Mouse (Mus musculus) forebrain, postnatal 0 days (tissue): ENCODE results near the gene Fam71e2. TPM values are rescaled to one million over a fixed set of nuclear protein-coding genes. Genes with fewer than 3 reads are reported as not detected.
A peak's percentile ranks its signal among the peaks of the same experiment; 100 is the strongest.
"Not testable (repeated sequence)": the region's sequence is repeated elsewhere in the genome, so short reads cannot be mapped to it uniquely, and the experiment has no call there.

Source experiments
- ATAC-seq: fragments of 200-750 bp; cut with Nextera tagmentation; 2 replicates; pipeline ENCODE4 v1.8.0; 2017; ENCODE audit warnings: mild to moderate bottlenecking, moderate library complexity
- DNase-seq: peaks from one replicate; pipeline ENCODE4 v3.0.0-alpha.2; 2015
- H3K27ac ChIP-seq: fragments of 300-500 bp; sonication (generic); 2 replicates; pipeline ENCODE4 v1.5.1; 2014; ENCODE audit warnings: low read depth, mild to moderate bottlenecking, antibody characterized with exemption, low read length, moderate library complexity, mixed read lengths
- H3K27me3 ChIP-seq: fragments of 300-500 bp; sonication (generic); 2 replicates; pipeline ENCODE4 v1.6.1; 2014; ENCODE audit warnings: mild to moderate bottlenecking, low read length, mixed read lengths; ENCODE audit not compliant: insufficient read depth
- H3K36me3 ChIP-seq: fragments of 300-500 bp; sonication (generic); 2 replicates; pipeline ENCODE4 v1.6.1; 2014; ENCODE audit warnings: mild to moderate bottlenecking, moderate library complexity; ENCODE audit not compliant: insufficient read depth
- H3K4me1 ChIP-seq: fragments of 300-500 bp; sonication (generic); 2 replicates; pipeline ENCODE4 v1.6.1; 2014; ENCODE audit warnings: antibody characterized with exemption; ENCODE audit not compliant: insufficient read depth
- H3K4me2 ChIP-seq: fragments of 300-500 bp; sonication (generic); 2 replicates; pipeline ENCODE4 v1.6.1; 2014; ENCODE audit warnings: low read depth, mild to moderate bottlenecking, moderate library complexity
- H3K4me3 ChIP-seq: fragments of 300-500 bp; sonication (generic); 2 replicates; pipeline ENCODE4 v1.5.1; 2014; ENCODE audit warnings: low read depth, low read length, mixed read lengths
- H3K9ac ChIP-seq: fragments of 300-500 bp; sonication (generic); 2 replicates; pipeline ENCODE4 v1.6.1; 2014; ENCODE audit warnings: mild to moderate bottlenecking
- H3K9me3 ChIP-seq: fragments of 300-500 bp; sonication (generic); 2 replicates; pipeline ENCODE4 v1.6.1; 2016; ENCODE audit warnings: low read length
- CTCF ChIP-seq: sonication (generic); IDR thresholded peaks from 2 replicates; pipeline ENCODE4 v1.5.1; 2016; ENCODE audit warnings: antibody characterized with exemption, control low read depth, low read depth
- WGBS: fragments of 180-500 bp; shearing (Covaris S2); extraction: QIAGEN DNeasy Blood & Tissue Kit; methylation state at CpG from one replicate; pipeline ENCODE4 v1.1.7; 2014; 5-methylcytosine and 5-hydroxymethylcytosine counted together
- polyA plus RNA-seq: library from polyadenylated mRNA; unstranded; fragments of >200 nt; fragmentation: Nextera tagmentation; extraction: Ambion mirVana; gene quantifications from 2 replicates; pipeline ENCODE4 v1.2.1, GENCODE M21; 2015
- total RNA-seq: library from RNA; depleted of rRNA; stranded (reverse); fragments of >200 nt; gene quantifications from 2 replicates; pipeline ENCODE4 v1.2.3, GENCODE M21; 2014; rRNA removed

The Fam71e2 gene
- total RNA-seq (not detected in 2 replicates), polyA plus RNA-seq (not detected in 2 replicates)

GRCm38 (mm10) chr7:4771202-4771601 is at the start of gene Fam71e2:
TSS of gene Fam71e2 (minus strand) at chr7:4771302.
- DNase-seq (no peak), ATAC-seq (no peak)
- no peak within 1 kb of the TSS for H3K27ac ChIP-seq
- H3K4me1 ChIP-seq, result no peaks in the 10 kb centered on the region
- H3K27me3 ChIP-seq, result peaks cover 19% of the 10 kb centered on the region
- no peak within 1 kb of the TSS for H3K9ac ChIP-seq
- WGBS, result 78% methylated on average over 5 of the region's 5 CpGs
- H3K4me3 ChIP-seq, result no peak within 1 kb of the TSS
- H3K9me3 ChIP-seq, result no peaks in the 10 kb centered on the region
- no peaks in the 10 kb centered on the region for H3K36me3 ChIP-seq
- no peak for TF ChIP-seq CTCF
- H3K4me2 ChIP-seq, result no peak within 1 kb of the TSS

- Histone ChIP-seq H3K27me3 (no peaks in the 10 kb centered on the region), H3K9me3 (no peaks in the 10 kb centered on the region), H3K4me2 (no peak overlapping the region), H3K9ac (no peak overlapping the region), H3K4me1 (0 out of 2 replicates have a peak, but pooled peaks cover 2% of the 10 kb centered on the region), H3K4me3 (no peak overlapping the region), H3K36me3 (no peaks in the 10 kb centered on the region), H3K27ac (no peak overlapping the region)
- ATAC-seq, result no peak
- TF ChIP-seq CTCF, result no peak
- DNase-seq, result no peak
These were observed 45.5 kb upstream of the Fam71e2 start for GRCm38 (mm10) chr7:4816559-4816958.

GRCm38 (mm10) chr7:4813105-4813791 is 42.1 kb upstream of the Fam71e2 start:
- H3K9me3 ChIP-seq, result no peaks in the 10 kb centered on the region
- H3K27ac ChIP-seq, result peak overlapping the region; percentile 83
- H3K27me3 ChIP-seq, result no peaks in the 10 kb centered on the region
- H3K4me3 ChIP-seq, result peak overlapping the region; percentile 91
- 25% methylated on average over 8 of the region's 8 CpGs for WGBS
- no peak for TF ChIP-seq CTCF
- DNase-seq (no peak), ATAC-seq (no peak)
- H3K4me2 ChIP-seq, result peak overlapping the region; percentile 79
- peak overlapping the region; percentile 81 for H3K9ac ChIP-seq
- H3K4me1 ChIP-seq, result 0 out of 2 replicates have a peak, but pooled peaks cover 2% of the 10 kb centered on the region
- H3K36me3 ChIP-seq, result peaks cover 8% of the 10 kb centered on the region; the same call in 1 of the 2 replicates

GRCm38 (mm10) chr7:4812303-4813104 is 41.4 kb upstream of the Fam71e2 start, which contains the start of gene Ube2s:
TSS of gene Ube2s (minus strand) at chr7:4812590.
- DNase-seq, result peak; percentile 100
- H3K9me3 ChIP-seq, result no peaks in the 10 kb centered on the region
- H3K4me3 ChIP-seq, result peak within 1 kb of the TSS; percentile 91
- H3K27ac ChIP-seq, result peak within 1 kb of the TSS; percentile 98
- WGBS, result 2% methylated on average over 62 of the region's 62 CpGs
- H3K4me2 ChIP-seq, result peak within 1 kb of the TSS; percentile 79
- TF ChIP-seq CTCF, result peak; percentile 43
- H3K4me1 ChIP-seq, result 0 out of 2 replicates have a peak, but pooled peaks cover 2% of the 10 kb centered on the region
- no peaks in the 10 kb centered on the region for H3K27me3 ChIP-seq
- H3K36me3 ChIP-seq, result peaks cover 12% of the 10 kb centered on the region
- ATAC-seq, result peak; percentile 98
- peak within 1 kb of the TSS; percentile 81 for H3K9ac ChIP-seq

- H3K9me3 ChIP-seq, result no peaks in the 10 kb centered on the region
- no peaks in the 10 kb centered on the region for H3K27me3 ChIP-seq
- H3K9ac ChIP-seq, result peak overlapping the region; percentile 81
- 3% methylated on average over 26 of the region's 36 CpGs for WGBS
- ATAC-seq, result no peak; the same call in 1 of the 2 replicates
- DNase-seq, result peak; percentile 63
- no peak for TF ChIP-seq CTCF
- peak overlapping the region; percentile 98 for H3K27ac ChIP-seq
- 0 out of 2 replicates have a peak, but pooled peaks cover 2% of the 10 kb centered on the region for H3K4me1 ChIP-seq
- peak overlapping the region; percentile 79 for H3K4me2 ChIP-seq
- H3K4me3 ChIP-seq, result peak overlapping the region; percentile 91
- H3K36me3 ChIP-seq, result peaks cover 18% of the 10 kb centered on the region
These were observed 40.8 kb upstream of the Fam71e2 start for GRCm38 (mm10) chr7:4811842-4812302.

- H3K27ac ChIP-seq, ATAC-seq, DNase-seq, H3K9me3 ChIP-seq, H3K4me1 ChIP-seq, H3K27me3 ChIP-seq: not testable (repeated sequence)
- WGBS, result 36% methylated on average over 10 of the region's 10 CpGs
- H3K36me3 ChIP-seq, result peaks cover 19% of the 10 kb centered on the region
- peak overlapping the region; percentile 81 for H3K9ac ChIP-seq
- peak overlapping the region; percentile 79 for H3K4me2 ChIP-seq
- H3K4me3 ChIP-seq, result peak overlapping the region; percentile 91
These were observed 40.0 kb upstream of the Fam71e2 start for GRCm38 (mm10) chr7:4811131-4811530.
